Mouse (Mus musculus): ENCODE data around the gene Mvb12b.

DNA sequence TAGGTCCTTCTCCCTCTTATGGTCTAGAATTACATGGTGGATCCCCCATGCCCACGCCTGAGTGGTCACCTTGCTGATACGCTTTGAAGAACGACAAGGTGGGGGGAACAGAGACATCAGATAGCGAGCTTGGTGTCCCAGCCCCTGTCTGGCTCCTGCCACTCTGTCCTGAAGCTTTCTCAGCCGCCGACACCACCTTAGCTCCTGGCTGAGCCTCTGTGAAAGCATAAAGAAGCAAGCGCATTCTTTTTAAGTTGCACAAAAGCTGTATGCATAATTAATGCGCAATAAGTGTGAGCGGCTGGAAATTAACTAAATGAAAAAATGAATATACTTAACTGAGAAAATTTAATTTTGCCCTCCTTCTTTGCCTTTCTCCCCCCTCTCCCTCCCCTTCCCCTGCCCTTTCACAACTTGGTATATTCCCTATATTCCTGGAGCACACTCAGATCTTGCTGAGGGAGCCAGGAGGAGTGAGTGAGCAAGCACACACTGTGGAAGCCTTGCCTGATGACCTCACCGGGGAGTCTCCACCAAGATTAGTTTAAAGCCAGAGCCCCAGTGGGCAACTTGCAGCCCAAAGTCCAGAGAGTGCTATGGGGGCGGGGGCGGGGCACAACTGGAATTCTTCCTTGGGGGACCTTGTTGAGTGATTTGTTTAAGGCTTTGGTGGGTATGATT lies 174.0 kb downstream of the Mvb12b start:
- no peak for TF ChIP-seq CTCF (conservative IDR thresholded peaks at IDR 0.05; ENCODE audit: low read length)
- TF ChIP-seq NANOG (IDR thresholded peaks at IDR 0.05; ENCODE audit: borderline replicate concordance, low read length) = no peak

All from E14TG2a.4 (cell line).